Mouse (Mus musculus) natural killer cell, adult 2 months (primary cell): ENCODE measurements around the gene Erbb3.
"Not testable (repeated sequence)": the region's sequence is repeated elsewhere in the genome, so short reads cannot be mapped to it uniquely, and the experiment has no call there.

ENCODE experiments used
- DNase-seq, 2 experiments: peaks; one replicate each; pipeline ENCODE4 v3.0.0; 2022; ENCODE audit warnings: low spot score in 2 of 2

Erbb3 gene

DNA sequence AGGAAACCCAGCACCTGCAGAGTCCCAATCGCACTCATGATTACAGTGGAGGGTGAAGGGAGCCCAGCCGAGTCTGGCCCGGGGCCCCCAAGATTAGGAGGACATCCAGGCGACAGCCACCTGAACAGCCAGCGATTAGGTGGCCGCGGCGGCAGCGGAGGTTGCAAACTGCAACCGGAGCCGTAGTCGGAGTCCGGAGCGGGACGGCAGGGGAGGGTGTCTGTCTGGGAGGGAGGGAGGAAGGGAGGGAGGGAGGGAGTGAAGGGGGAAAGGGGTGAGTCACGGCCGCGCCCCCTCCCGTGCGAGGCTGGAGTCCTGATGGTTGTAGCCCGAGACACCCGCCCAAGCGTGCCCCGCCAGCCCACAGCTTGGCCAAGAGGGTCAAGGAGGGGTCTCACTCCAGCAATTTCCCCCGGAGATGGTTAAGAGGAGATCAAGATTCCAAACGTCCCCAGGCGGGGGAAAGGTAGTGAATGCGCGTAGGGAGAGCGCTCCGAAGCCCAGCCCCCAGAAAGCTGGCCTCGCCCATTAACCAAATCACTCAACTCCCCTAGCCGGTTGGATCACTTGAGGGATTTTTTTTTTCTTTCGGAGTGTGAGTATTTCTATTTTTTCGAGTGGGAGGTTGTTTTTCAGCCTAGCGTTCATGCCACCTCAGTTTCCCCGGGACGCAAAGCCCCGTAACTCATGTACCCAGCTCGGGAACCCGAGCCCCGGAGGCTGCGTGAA is at the start of gene Erbb3:
Erbb3 (minus strand) TSS at position 189 of the 729 bp plus-strand sequence.
- DNase-seq: peak in 1 of 2 experiments; percentile 26

DNA sequence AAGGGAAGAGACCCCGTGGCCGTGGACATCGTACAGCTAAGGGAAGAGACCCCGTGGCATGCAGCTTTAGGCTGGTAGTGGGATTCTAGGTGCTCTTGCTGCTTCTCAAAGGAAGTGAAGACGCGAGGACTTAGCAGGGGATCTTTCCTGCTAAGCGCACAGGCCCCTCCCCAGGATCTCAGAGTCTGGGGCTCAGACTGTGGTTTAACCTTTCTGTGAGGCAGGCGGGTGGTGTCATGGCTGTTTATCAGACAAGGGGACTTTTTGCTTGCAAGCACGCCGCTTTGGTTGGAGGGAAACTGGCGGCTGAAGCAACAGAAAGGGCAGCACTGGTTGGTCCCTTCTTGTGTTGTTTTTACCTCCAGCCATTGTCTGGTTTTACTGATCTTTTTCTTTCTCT is 47.6 kb upstream of the Erbb3 start:
- peak; percentile 61 to 64 for DNase-seq

DNA sequence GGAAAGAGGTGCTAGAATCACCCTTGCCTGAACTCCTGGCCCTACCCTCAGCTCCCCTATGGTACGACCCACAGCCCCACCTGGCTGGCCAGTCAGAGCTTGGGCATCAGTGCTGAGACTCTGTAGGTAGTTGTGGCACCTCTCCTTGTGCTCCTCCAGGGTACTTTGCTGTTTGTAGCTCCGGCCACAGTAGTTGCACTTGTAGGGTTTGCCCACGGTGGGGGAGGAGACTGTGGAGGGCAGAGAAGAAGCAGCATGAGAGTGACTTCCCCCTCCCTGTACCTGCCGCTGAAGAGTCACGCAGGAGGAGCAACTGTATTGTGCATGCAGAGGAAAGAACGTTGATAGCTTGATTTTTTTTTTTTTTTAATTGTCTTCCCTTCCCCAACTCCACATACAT is 47.1 kb upstream of the Erbb3 start:
- DNase-seq: peak; percentile 27 to 45

- no peak for DNase-seq
These were observed 46.2 kb upstream of the Erbb3 start for GRCm38 (mm10) chr10:128635697-128636096.

DNA sequence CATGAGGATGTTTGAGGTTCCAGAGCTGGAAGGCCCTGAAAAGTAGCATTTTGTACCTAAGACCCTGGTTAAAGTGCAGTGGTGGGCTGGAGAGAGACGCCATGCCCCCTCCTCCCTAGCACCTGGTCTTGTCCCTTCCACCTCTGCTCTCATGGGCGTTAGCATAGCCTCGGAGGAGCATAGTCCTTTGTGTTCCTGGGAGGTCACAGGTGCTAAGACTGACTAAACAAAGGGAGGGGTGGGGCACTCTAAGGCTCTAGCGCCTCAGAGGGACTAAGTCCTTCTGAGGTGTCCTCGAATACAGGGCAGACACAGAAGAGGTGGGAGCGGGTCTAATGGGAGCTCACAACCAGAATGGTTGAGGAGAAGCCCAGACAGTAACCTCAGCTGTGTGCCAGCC is 42.1 kb upstream of the Erbb3 start:
- DNase-seq: no peak

DNA sequence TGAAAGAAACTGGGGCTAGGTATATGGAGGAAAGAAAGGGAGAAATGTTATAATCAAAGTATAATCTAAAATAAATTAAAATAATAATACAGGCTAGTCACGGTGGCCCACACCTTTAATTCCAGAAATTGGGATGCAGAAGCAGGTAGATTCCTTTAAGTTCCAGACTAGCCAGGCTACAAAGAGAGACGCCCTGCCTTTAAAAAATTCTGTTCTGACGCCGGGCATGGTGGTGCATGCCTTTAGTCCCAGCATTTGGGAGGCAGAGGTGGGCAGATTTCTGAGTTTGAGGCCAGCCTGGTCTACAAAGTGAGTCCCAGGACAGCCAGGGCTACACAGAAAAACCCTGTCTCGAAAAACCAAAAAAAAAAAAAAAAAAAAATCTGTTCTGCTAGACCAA is 40.9 kb upstream of the Erbb3 start:
- not testable (repeated sequence) for DNase-seq

DNA sequence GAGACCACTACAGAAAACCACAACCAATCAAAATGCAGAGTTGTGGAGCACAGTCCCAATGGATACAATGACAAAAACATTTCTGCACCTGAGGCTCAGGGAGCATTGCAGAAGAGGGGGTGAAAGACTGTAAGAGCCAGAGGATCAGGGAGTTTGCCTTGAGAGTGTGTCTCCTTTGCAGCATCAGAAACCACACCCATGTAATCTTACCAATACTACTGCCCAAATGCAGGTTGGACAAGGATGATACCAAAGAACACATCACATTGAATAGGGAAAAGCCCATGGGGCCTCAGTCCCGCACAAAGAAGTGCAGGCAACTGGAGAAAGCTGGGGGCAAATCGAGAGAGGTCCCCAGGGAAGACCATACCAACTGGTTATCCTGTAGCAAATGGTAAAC is 40.3 kb upstream of the Erbb3 start:
- no peak for DNase-seq

DNA sequence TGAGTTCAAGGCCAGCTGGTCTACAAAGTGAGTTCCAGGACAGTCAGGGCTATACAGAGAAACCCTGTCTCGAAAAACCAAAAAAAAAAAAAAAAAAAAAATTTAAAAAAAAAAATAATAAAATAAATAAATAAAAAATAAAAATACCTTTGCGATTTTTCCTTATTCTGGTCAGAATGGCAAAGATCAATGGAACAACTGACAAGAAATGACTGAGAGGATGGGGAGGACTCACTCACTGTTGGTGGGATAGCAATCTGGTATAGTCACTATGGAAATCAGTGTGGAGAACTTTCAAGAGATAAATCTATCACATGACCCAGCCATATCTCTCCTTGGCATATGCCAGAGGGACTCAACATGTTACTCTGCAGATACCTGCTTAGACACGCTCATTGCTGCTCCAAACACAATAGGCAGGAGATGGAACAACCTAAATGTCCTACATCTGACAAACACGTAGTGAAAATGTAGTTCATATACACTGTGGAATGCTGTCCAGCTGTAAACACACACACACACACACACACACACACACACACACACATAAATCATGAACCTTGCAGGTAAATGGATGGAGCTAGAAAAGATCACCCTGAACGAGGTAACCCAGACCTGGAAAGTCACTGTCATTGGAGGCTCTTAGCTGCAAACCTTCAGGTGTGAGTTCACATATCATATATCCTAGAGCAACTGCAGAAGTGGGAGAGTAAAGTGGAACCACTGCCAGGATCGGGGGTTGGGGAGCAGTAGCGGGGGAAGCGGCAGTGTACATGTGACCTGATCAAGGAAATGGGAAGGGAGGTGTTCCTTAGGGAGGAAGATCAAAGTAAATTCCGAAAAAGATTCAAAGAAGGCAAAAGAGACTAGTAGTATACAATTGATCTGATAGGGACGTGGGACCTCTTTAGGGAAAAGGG is 38.2 kb upstream of the Erbb3 start:
- no peak for DNase-seq

DNA sequence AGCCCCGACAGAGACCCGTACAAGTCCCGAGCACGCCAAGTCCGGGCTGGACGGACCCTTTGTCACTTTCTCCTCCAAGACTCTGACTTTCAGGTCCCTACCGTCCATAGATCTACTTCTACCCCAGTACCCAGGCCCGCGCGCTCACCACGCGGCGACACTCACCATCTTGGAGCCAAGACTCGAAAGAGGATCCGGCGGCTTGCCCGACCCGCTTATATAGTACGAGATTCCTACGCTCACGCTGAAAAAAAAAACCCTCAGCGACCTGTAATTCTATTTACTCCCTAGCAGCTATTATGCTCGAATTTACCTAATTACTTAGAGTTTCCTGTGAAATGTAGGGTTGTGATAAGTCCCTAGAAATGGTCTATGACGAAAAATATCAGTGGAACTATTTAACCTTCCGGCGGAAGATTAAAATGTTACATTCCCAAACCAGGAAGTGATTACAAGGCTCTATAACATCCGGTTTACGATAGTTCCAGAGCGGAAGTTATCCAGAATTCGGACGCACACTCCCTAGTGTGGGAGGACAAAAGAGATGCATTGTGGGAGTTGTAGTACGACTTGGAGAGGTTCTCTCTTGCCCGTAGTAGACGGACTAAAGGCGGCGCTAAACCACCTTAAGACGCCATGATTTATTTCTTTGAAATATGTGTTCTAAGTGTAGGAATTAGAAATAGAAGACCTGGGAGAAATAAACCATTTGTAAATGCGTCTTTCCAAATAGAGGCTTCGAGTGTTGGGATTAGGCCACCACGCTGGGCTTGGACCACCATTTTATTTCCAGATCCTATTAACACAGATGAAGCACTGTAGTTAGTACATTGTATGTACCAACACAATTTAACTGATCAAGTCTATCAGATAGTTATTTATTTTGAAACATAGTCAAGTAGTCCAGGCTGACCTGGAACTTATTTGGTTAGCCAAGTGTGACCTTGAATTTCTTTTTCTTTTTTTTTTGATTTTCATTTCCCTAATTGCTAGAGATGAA is 37.2 kb upstream of the Erbb3 start, which contains the start of gene Rps26:
Rps26 (minus strand) TSS at position 437 of the 1,000 bp plus-strand sequence.
- DNase-seq: peak; percentile 91 to 93

GRCm38 (mm10) chr10:128625287-128625894 is 35.9 kb upstream of the Erbb3 start:
- no peak for DNase-seq

DNA sequence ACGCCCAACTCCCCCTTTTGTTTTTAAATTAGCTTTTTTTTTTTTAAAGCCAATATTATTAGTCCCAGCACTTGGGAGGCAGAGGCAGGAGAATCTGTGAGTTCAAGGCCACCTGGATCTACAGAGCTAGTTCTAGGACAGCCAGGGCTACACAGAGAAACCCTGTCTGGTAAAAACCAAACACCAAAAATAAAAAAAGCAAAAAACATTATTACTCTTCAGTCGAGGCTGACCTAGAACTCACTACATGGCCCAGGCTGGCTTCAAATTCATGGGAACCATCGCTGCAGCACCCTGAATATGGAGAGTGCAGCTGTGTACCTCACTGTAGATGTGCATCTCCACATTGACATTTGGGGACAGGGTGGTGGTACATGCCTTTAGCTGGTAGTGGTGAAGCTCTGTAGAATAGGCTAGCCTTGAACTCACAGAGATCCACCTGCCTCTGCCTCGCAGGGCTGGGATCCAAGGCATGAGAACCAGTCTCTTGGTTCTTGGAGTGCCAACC is 33.7 kb upstream of the Erbb3 start:
- not testable (repeated sequence) for DNase-seq

- DNase-seq: no peak
These were observed 33.2 kb upstream of the Erbb3 start for GRCm38 (mm10) chr10:128622702-128623101.

- no peak for DNase-seq
These were observed 32.6 kb upstream of the Erbb3 start for GRCm38 (mm10) chr10:128621986-128622520.

DNA sequence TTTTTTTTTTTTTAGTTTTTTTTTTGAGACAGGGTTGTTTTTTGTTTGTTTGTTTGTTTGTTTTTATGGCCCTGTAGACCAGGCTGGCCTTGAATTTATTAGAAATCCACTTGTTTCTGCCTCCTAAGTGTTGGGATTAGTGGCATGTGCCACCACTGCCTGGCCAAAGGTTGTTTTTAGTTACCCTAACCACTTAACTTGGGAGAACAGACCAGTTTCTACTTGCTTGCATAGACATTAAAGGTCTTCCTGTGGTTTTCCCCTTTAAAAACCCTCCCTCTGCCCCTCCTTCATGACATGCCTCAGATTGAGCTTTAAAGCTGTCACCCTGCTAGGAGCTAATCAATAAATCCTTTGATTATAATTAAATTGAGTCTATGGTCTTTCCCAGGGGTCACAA is 30.8 kb upstream of the Erbb3 start:
- no peak for DNase-seq

GRCm38 (mm10) chr10:128619148-128619547 is 29.7 kb upstream of the Erbb3 start:
- not testable (repeated sequence) for DNase-seq

- DNase-seq: no peak
These were observed 29.1 kb upstream of the Erbb3 start for GRCm38 (mm10) chr10:128618570-128618969.

DNA sequence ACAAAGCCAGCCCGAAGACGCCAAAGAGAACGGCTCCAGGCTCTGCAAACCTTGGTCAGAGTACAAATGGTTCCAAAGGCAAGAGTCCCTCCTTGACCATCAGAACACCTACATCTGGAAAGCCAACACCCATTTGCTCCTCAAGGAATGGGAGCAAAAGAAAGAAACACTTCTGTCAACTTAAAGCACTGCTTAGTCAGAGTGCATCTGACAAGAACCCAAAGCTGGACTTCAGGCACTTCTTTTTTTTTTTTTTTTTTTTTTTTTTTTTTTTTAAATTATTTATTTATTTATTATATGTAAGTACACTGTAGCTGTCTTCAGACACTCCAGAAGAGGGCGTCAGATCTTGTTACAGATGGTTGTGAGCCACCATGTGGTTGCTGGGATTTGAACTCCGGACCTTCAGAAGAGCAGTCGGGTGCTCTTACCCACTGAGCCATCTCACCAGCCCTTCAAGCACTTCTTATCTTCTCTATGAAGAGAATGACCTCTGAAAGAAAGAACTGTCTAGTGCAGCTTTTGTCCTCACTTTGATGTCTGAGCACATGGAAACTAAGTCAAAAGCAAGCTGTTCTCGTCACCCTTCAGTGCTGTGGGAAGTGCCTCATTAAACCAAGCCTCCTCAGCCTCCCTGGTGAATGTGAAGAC is 26.5 kb upstream of the Erbb3 start:
- DNase-seq: not testable (repeated sequence)

- DNase-seq: no peak
These were observed 25.5 kb upstream of the Erbb3 start for GRCm38 (mm10) chr10:128614934-128615333.

DNA sequence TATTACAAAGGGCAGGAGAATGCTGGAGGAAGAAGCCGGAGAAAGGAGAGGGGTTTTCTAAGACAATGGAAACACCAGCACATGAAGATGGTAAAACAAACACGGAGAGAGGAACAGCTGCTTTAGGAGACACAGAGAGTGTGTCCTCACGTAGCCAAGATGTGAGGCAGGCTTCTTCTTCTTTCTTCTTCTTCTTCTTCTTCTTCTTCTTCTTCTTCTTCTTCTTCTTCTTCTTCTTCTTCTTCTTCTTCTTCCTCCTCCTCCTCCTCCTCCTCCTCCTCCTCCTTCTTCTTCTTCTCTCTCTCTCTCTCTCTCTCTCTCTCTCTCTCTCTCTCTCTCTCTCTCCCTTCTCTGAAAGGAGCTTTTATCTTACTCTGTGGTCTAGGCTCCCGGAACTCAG is 24.4 kb upstream of the Erbb3 start:
- DNase-seq: not testable (repeated sequence)

DNA sequence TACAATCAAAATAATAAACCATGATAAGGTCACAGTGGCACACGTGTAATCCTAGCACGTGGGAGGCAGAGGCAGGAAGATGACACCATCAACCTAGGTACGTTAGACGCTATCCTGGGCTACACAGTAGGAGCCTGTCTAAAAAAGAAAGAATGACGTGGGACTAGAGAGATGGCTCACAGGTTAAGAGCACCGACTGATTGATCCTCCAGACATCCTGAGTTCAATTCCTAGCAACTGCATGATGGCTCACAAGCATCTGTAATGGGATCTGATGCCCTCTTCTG is 23.6 kb upstream of the Erbb3 start:
- no peak for DNase-seq
